Mouse (Mus musculus): ENCODE measurements around the gene Pacs2. TPM values are rescaled to one million over a fixed set of nuclear protein-coding genes. Genes with fewer than 3 reads are reported as not detected.
A peak's percentile ranks its signal among the peaks of the same experiment; 100 is the strongest.

Gene Pacs2
- polyA plus RNA-seq, 1 experiment from 2014 or later: 5.1 TPM

- H3K27ac ChIP-seq (ENCODE audit: low read depth, low read length): no peak overlapping the region
- no peak overlapping the region for H3K4me3 ChIP-seq (ENCODE audit: low read depth, low read length)
- no peaks in the 10 kb centered on the region for H3K27me3 ChIP-seq (replicated peaks; ENCODE audit: control insufficient read depth, insufficient read depth, low read length)
- H3K4me1 ChIP-seq (replicated peaks; ENCODE audit: control insufficient read depth, insufficient read depth, low read length): no peaks in the 10 kb centered on the region
- TF ChIP-seq CTCF (IDR thresholded peaks at IDR 0.05; ENCODE audit: low read depth): peak; percentile 75
- WGBS: 70% methylated on average over 3 of the region's 3 CpGs
- H3K9me3 ChIP-seq (ENCODE audit: control insufficient read depth): no peaks in the 10 kb centered on the region
- no peak overlapping the region for H3K9ac ChIP-seq (ENCODE audit: low read depth, low read length)
- no peak for ATAC-seq
- peaks cover 45% of the 10 kb centered on the region for H3K36me3 ChIP-seq (ENCODE audit: control insufficient read depth, insufficient read depth)
- H3K4me2 ChIP-seq (replicated peaks; ENCODE audit: low read depth): no peak overlapping the region
Measured at GRCm38 (mm10) chr12:113044916-113045677, 30.8 kb downstream of the Pacs2 start.

- TF ChIP-seq CTCF (IDR thresholded peaks at IDR 0.05; ENCODE audit: low read depth): no peak
- no peaks in the 10 kb centered on the region for H3K27me3 ChIP-seq (replicated peaks; ENCODE audit: control insufficient read depth, insufficient read depth, low read length)
- no peak overlapping the region for H3K4me3 ChIP-seq (ENCODE audit: low read depth, low read length)
- peaks cover 62% of the 10 kb centered on the region for H3K36me3 ChIP-seq (ENCODE audit: control insufficient read depth, insufficient read depth)
- H3K9me3 ChIP-seq (ENCODE audit: control insufficient read depth): no peaks in the 10 kb centered on the region
- H3K4me2 ChIP-seq (replicated peaks; ENCODE audit: low read depth): no peak overlapping the region
- no peak overlapping the region for H3K9ac ChIP-seq (ENCODE audit: low read depth, low read length)
- 88% methylated on average over 15 of the region's 15 CpGs for WGBS
- H3K4me1 ChIP-seq (replicated peaks; ENCODE audit: control insufficient read depth, insufficient read depth, low read length): no peaks in the 10 kb centered on the region
- no peak for ATAC-seq
- H3K27ac ChIP-seq (ENCODE audit: low read depth, low read length): no peak overlapping the region
Measured at GRCm38 (mm10) chr12:113046861-113047260, 32.6 kb downstream of the Pacs2 start.

DNA sequence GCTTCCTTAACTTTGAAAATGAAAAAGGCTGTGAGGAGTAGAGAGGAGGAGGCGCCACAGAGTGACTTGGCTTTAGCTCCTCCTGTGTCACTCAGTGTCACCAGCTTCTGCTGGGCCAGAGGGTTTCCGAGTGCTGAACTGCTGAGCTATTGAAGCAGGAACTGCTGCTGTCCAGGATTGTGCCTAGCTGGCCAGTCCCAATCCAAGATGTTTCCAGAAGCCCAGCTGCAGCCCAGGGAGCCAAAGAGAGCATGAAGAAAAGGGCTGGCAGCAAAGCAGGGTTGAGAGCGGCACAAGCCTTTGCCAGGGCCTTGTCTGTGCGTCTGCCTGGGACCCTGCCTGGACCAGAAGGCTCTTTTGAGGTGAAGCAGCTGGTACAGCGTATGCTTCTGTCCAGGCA lies 33.8 kb downstream of the Pacs2 start:
- Histone ChIP-seq H3K27me3 (replicated peaks; ENCODE audit: control insufficient read depth, insufficient read depth, low read length) (no peaks in the 10 kb centered on the region), H3K4me1 (replicated peaks; ENCODE audit: control insufficient read depth, insufficient read depth, low read length) (no peaks in the 10 kb centered on the region), H3K9me3 (ENCODE audit: control insufficient read depth) (no peaks in the 10 kb centered on the region), H3K4me2 (replicated peaks; ENCODE audit: low read depth) (no peak overlapping the region), H3K4me3 (ENCODE audit: low read depth, low read length) (no peak overlapping the region), H3K36me3 (ENCODE audit: control insufficient read depth, insufficient read depth) (peaks cover 68% of the 10 kb centered on the region), H3K9ac (ENCODE audit: low read depth, low read length) (no peak overlapping the region), H3K27ac (ENCODE audit: low read depth, low read length) (no peak overlapping the region)
- TF ChIP-seq CTCF (IDR thresholded peaks at IDR 0.05; ENCODE audit: low read depth): no peak
- no peak for ATAC-seq
- WGBS: 93% methylated on average over 5 of the region's 5 CpGs

- no peak overlapping the region for H3K9ac ChIP-seq (ENCODE audit: low read depth, low read length)
- WGBS: 88% methylated on average over 9 of the region's 9 CpGs
- no peak overlapping the region for H3K4me3 ChIP-seq (ENCODE audit: low read depth, low read length)
- H3K4me1 ChIP-seq (replicated peaks; ENCODE audit: control insufficient read depth, insufficient read depth, low read length): no peaks in the 10 kb centered on the region
- no peaks in the 10 kb centered on the region for H3K27me3 ChIP-seq (replicated peaks; ENCODE audit: control insufficient read depth, insufficient read depth, low read length)
- no peak for ATAC-seq
- no peak overlapping the region for H3K4me2 ChIP-seq (replicated peaks; ENCODE audit: low read depth)
- TF ChIP-seq CTCF (IDR thresholded peaks at IDR 0.05; ENCODE audit: low read depth): no peak
- H3K27ac ChIP-seq (ENCODE audit: low read depth, low read length): no peak overlapping the region
- H3K9me3 ChIP-seq (ENCODE audit: control insufficient read depth): no peaks in the 10 kb centered on the region
- H3K36me3 ChIP-seq (ENCODE audit: control insufficient read depth, insufficient read depth): peaks cover 74% of the 10 kb centered on the region
Measured at GRCm38 (mm10) chr12:113049836-113050235, 35.5 kb downstream of the Pacs2 start.

DNA sequence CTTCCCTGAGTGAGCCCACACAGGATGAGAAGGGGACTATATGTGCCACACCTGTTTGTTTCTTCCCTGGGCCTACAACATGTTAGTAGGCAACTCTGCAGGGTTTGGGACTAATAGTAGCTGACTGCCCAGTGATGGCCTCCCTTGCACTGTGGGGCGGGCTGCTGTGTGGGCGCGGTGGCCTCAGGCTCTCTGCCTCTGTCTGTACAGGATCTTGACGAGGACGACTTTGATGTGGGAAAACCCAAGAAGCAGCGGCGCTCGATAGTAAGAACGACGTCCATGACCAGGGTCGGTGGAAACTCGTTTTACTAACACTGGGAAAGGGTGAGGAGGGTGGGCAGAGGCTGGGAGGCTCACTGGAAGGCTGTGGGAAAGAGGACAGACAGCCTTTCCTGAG lies 36.4 kb downstream of the Pacs2 start:
- Histone ChIP-seq H3K27ac (ENCODE audit: low read depth, low read length) (peak overlapping the region; percentile 62), H3K4me3 (ENCODE audit: low read depth, low read length) (no peak overlapping the region), H3K4me2 (replicated peaks; ENCODE audit: low read depth) (no peak overlapping the region), H3K9me3 (ENCODE audit: control insufficient read depth) (no peaks in the 10 kb centered on the region), H3K9ac (ENCODE audit: low read depth, low read length) (no peak overlapping the region), H3K27me3 (replicated peaks; ENCODE audit: control insufficient read depth, insufficient read depth, low read length) (no peaks in the 10 kb centered on the region), H3K4me1 (replicated peaks; ENCODE audit: control insufficient read depth, insufficient read depth, low read length) (no peaks in the 10 kb centered on the region), H3K36me3 (ENCODE audit: control insufficient read depth, insufficient read depth) (peaks cover 75% of the 10 kb centered on the region)
- TF ChIP-seq CTCF (IDR thresholded peaks at IDR 0.05; ENCODE audit: low read depth): no peak
- no peak for ATAC-seq
- 89% methylated on average over 12 of the region's 12 CpGs for WGBS

GRCm38 (mm10) chr12:113051628-113052403 lies 37.5 kb downstream of the Pacs2 start:
- H3K27ac ChIP-seq (ENCODE audit: low read depth, low read length): peak overlapping the region; percentile 62
- H3K9ac ChIP-seq (ENCODE audit: low read depth, low read length): no peak overlapping the region
- ATAC-seq: 0 out of 2 replicates have a peak, but pooled peaks have one; percentile 19
- WGBS: 44% methylated on average over 9 of the region's 9 CpGs
- peak; percentile 43; the same call in 1 of the 2 replicates for TF ChIP-seq CTCF (IDR thresholded peaks at IDR 0.05; ENCODE audit: low read depth)
- no peaks in the 10 kb centered on the region for H3K4me1 ChIP-seq (replicated peaks; ENCODE audit: control insufficient read depth, insufficient read depth, low read length)
- no peaks in the 10 kb centered on the region for H3K9me3 ChIP-seq (ENCODE audit: control insufficient read depth)
- no peaks in the 10 kb centered on the region for H3K27me3 ChIP-seq (replicated peaks; ENCODE audit: control insufficient read depth, insufficient read depth, low read length)
- H3K36me3 ChIP-seq (ENCODE audit: control insufficient read depth, insufficient read depth): peaks cover 78% of the 10 kb centered on the region
- H3K4me3 ChIP-seq (ENCODE audit: low read depth, low read length): no peak overlapping the region
- H3K4me2 ChIP-seq (replicated peaks; ENCODE audit: low read depth): no peak overlapping the region

Measured in intestine, postnatal 0 days (tissue).